Mouse (Mus musculus) embryo, embryonic 11 days (tissue): ENCODE measurements around the gene 9930022D16Rik.

Source experiments
- DNase-seq: peaks from one replicate; pipeline ENCODE4 v3.0.0-alpha.2; 2015

Gene 9930022D16Rik

DNA sequence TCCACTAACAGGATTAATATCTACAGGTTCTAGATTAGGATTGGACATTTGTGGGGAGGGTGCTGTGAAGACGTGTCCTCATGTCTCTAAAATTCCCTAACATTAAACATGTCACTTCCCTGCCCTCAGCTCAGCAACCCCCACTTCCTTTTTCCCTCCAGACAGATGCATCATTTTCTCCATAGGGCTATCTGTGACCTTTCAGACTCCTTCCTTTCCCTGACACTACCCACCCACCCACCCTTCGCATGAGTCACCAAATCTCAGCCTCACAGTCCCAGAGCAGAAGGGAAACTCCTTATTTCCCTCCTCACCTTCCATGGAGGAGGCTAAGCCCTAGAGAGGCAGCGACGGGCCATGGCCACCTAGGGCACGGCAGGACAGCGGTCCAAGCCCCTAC is at the start of gene 9930022D16Rik:
TSS of gene 9930022D16Rik (plus strand) at position 301 of the 400 bp plus-strand sequence.
- DNase-seq, result no peak

DNA sequence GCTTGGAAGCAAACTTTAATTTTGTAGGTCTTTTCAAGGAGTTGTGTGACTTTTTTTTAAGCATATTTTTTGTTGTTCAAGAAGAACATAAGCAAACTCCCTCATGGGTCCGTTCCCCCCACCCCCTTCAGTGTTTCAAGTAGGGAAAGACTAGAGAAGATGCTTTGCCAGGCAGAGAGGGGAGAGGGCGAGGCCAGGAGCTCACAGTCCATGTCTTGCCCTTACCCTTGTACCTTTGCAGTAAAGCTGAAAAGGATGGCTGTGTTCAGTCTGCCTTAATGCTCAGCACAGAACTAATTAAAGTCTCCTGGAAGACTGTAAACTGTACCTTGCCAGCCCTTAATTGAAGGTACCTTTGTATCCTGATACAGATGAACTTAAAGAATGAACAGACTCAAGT is 49.4 kb upstream of the 9930022D16Rik start:
- no peak for DNase-seq

DNA sequence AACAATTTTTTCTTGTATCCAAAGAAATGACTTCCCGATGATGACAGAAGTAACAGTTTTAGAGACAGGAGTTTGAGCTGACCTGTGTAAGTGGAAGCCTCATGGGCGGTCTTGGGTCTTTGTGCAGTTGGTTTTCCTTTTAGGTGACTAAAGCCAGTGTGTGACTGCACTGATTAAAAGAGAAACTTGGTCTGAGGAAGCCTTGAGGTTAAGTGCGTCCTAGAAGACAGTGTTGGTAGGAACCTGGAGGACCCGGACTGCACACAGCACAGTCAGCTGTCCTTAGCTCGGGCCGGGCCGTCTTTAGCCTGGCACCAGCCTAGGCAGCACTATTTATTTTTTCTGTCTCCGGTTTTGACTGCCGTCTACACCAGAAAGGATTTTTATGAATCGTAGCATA is 48.8 kb upstream of the 9930022D16Rik start:
- no peak for DNase-seq

DNA sequence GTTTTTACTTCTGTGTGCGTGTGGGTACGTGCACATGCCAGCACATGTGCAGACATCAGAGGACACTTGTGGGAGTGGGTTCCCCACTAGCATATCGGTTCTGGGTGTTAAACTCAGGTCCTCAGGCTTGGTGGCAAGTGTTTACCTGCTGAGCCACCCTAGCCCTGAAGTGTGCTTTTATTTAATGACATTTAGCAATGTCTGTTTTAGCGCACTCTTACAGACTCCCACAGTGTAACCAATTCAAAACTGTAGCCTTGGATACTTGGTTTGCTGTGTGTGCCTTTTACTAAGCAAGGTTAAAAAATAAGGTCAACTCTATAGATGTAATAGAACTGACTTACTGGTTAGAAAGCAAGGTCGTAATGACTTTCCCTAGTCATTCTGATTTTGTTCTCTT is 47.9 kb upstream of the 9930022D16Rik start:
- DNase-seq, result no peak

- no peak for DNase-seq
Observed at GRCm38 (mm10) chr11:109366802-109367579, 46.7 kb upstream of the 9930022D16Rik start.

DNA sequence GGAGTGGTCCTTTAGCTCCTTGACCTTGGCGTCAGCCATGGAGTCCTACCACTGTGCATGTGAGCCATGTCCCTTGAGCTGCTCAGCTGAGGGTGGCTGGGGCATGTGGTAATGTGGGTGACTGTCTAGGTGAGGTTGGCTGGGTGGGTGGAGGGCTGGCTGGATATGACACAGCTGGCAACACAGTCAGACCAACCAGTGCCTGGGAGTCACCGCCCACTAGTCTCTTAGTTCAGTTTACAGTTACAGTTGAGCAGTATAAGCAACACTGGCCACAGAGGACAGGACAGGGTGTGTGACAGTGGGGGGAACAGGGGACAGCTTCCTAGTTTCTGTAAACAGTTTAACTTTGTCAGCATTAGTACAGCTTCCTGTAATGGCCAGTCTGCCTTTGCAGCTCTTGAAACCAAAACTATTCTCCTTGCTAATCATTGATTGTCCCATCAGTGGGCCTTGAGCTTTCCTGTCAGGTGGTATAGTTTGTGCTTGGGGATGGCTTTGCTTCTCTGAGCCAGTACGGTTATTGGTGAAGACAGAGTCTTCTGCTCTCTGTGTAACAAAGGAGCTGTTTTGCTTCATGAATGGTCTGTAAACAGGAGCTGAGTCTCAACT is 44.6 kb upstream of the 9930022D16Rik start:
- DNase-seq, result no peak

DNA sequence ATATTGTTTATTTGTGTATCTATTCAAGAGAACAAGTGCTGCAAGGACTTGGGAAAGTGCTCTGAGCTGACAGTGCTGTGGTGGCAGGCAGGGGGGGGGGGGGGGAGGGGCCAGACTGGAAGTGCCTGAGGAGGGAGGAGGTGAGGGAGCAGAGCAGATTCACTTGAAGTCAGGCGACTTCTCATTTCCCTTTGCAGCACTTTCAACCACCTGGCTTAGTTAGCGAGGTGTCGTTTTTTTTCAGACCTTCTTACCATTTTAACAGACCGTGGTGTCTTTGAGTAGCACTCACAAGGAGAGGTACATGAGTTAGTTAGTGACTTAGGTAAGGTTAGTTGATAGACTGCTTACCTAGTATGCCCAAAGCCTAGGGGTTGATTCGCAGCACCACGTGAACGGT is 38.3 kb upstream of the 9930022D16Rik start:
- DNase-seq, result no peak

DNA sequence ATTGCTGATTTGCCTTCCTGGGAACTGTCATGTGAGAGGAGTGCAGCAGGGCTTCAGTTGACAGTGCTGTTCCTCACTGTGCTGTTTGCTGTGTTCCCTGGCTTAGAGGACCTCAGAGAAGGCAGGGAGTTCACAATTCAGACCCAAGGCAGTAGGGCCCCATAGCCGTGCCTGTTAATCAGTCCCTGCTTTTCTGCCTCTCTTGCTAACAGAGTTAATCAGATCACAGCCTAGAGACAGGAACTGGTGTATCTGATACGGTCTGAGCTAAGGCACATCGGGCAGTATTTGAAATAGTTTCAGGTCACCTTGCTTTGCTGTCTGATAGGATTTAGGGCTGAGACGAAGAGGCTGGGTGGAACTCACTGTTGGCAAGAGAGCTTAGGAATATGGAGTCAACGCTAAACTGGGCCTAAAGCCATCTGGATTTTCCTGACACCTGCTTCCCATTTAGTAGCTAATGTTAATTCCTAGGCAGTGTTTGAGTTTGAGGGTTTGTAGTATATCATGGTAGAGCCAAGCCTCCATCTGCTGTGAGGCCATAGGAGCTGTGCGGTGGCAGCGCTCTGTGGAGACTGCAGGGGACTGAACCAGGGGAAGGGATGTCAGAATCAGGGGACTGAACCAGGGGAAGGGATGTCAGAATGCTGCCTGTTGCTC is 37.1 kb upstream of the 9930022D16Rik start:
- DNase-seq, result no peak

DNA sequence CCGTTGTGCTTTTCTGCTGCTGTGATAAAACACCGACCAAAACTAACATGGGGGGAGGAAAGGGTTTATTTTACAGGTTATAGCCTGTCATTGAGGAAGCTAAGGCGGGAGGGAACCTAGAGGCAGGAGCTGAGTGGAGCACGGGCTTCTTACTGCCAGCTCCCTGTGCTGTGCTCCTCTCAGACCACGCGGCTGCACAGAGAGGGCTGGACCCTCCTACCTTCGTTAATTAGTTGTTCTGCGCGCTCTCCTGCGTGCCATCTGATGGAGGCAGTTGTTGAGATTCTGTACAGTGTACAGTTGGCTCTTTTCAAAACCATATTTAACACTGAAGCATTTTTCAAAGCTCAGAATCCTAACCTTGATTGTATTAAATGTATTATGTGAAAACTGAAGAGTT is 36.2 kb upstream of the 9930022D16Rik start:
- DNase-seq, result no peak

DNA sequence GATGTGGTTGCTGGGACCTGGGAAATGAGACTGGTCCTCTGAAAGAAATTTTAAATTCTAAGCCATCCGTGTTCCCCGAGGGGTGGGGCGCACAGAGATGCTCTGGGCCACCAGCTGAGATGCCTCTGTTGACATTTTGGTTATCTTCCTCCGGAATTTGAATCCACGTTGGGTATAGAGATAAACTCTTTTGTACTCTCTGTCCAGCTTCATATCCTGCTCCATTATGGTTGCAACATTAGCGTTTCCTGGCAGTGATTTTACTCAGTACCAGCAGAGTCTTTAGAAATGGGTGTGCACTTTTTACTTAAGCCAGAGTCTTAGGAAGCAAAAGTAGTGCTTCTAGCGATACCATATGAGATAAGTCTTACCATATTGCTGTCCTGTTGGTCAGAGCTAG is 35.7 kb upstream of the 9930022D16Rik start:
- DNase-seq, result no peak

GRCm38 (mm10) chr11:109380662-109381061 is 33.1 kb upstream of the 9930022D16Rik start:
- DNase-seq, result no peak

DNA sequence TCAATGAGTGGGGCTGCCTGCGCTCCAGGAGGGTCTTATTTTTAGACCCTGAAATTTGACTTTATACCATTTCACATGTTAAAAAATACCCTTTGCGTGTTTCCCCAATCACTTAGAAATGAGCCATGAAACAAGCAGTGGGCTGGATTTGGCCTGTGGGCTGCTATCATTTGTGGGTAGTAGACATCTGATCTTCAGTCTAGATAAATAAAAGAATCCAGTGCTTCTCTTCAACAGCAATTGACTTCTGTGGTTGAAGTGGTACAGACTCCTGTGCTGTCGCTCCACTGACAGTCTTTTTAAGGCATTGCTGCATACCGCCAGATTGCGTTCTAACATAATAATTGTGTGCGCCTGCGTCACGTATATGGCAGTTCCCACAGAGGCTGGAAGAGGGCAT is 28.4 kb upstream of the 9930022D16Rik start:
- DNase-seq, result no peak

DNA sequence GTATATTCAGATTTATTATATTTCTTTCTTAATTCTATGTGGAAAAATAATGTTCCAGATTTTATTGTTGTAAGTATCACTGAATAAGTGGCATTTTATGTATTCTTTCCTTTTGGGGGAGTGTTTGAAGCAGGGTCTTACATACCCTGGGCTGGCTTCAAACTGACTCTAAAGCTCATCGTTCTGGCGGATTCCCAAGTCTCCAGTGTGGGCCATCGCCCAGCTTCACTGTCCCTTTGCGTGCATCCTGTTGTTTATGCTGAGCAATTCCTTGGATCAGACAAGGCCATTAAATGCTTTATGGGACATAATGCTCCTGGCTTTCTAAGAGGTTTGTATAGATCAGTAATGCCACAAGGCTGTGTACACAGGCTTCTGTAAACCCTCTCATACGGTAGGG is 24.7 kb upstream of the 9930022D16Rik start:
- no peak for DNase-seq

DNA sequence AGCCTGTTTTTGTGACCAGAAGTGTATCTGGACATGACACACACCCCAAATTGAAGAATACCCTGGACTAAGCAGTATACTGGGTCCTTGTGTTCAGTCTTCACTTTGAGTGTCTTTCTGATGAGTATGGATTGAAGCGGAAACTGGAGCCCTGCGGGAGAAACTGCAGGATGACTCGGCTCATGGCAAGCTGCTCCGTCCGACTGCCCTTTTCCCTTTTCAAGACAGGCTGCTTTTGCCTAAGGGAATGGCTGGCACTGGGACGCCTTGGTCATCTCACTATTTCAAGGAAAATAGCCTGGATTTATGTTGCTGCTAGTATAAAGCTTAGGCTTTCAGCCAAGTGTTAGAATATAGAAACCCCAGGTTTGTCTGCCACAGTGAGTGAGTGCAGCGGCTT is 22.5 kb upstream of the 9930022D16Rik start:
- DNase-seq, result no peak

DNA sequence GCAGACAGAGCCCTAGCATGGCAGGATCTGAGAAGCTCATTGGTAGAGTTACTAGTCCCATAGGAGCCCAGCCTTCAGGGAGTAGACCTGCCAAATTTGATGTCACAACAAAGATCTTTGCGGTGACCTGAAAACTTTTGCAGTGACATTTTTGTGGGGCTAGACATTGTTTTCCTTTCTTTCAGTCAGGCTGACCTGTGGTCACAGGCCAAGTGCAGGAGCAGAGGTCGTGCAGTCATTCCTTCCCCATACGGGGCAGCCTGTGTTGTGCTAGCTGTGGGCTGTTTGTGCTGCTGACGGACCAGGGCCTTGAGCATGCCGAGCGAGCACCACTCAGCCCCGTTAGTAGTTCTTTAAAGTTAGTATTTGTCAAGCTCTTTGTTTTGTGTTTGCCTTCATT is 22.0 kb upstream of the 9930022D16Rik start:
- DNase-seq, result no peak

- no peak for DNase-seq
Observed at GRCm38 (mm10) chr11:109392601-109393000, 21.1 kb upstream of the 9930022D16Rik start.

DNA sequence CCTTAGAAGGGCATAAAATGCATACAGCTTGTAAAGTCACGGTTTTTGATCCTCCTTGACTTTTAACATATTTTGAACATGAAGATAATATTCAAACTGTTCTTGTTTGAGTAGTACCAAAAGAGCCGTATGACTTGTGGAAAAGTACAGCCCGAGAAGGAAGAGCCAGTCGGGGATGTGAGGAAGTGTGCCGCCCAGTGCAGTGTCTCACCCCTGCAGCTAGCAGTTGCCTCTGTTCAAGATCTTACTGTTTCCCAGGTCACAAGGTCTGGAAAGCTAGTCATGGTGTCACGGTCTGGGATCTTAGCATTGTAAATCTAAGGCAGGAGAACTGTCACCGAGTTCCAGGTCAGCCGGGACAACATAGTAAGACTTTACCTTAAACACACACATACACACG is 19.0 kb upstream of the 9930022D16Rik start:
- DNase-seq, result no peak

DNA sequence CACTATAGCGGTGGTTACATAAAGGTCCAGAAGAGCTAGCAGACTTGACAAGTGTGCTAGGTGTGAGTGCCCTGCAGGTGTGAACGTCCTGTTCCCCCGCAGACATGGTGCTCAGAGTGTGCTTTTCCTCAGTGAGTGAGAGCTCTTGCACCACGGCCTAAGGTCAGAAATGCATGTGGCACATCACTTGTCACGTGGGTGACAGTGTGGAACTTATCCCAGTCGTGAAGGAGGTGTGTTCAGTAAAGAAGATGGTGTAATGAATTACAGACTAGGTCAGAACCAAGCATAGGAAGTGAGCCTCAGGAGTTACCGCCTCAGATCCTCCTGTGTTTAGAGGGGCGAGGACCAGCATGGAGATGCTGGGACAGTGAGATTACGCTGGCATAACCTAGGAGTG is 18.4 kb upstream of the 9930022D16Rik start:
- no peak for DNase-seq

DNA sequence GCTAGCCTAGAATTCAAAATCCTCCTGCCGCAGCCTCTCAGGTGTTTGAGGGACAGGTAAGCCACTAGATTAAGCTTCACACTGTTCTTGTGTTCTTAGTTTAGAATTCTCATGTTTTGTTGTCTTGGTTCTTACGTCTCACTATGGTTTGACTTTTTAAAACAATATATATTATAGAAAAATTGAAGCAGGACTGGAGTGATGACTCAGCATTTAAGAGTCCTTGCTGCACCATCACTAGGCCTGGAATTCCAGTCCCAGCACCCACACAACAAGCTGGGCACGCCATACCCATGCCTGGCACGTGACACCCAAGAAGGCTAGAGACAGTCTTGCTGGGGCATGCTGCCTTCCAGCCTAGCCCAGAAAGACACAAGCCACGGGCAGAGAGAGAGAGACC is 7.3 kb upstream of the 9930022D16Rik start:
- no peak for DNase-seq

DNA sequence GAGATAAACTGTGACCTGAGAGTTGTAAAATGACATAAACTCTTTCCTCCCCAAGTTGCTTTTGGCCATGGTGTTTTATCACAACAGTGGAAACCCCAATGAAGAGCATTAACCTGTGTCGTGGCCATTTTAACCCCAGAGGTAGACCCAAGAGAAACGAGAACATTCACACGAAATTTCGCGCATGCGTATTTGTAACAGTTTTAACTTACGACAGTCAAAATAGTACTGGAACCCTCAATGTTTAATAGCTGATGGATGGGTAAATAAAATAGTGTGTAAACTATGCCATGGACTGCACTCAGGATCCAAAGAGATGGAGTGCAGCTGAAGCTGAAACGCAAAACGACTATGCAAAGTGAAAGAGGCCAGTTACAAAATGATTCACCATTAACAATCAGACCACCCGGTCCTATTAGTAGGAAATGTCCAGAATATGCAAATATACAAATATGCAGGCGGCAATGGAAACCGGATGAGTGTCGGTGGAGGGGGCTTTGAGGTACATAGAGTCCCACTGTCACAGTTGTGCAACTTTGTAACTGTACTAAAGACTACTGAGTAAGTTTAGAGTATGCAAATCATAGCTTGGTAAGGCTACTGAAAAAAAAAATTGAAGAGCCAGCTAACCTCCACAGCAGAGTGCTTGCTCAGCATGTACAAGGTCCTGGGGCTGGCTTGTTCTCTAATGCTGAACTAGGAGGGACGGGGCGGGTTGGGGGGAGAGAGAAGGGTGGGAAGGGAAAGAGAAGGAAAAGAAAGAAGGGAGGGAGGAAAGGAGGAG is 3.3 kb upstream of the 9930022D16Rik start:
- DNase-seq, result no peak

GRCm38 (mm10) chr11:109414802-109415201 is 1.1 kb downstream of the 9930022D16Rik start:
- no peak for DNase-seq

- DNase-seq, result no peak
Observed at GRCm38 (mm10) chr11:109416709-109417420, 3.1 kb downstream of the 9930022D16Rik start.
